Mouse (Mus musculus) MEL (cell line): ENCODE measurements around the gene Fhit.

Experiments
- CHD2 ChIP-seq: IDR thresholded peaks from 2 replicates; pipeline ENCODE4 v1.6.1; 2011; ENCODE audit warnings: low read length, improper control_type of control experiment
- CTCF ChIP-seq, 3 experiments: IDR thresholded peaks in 2 of 3; conservative IDR thresholded peaks in 1 of 3; 2 replicates each; pipeline ENCODE4 v1.5.1; 2011 to 2012; ENCODE audit warnings: low read length in 3 of 3, low read depth in 2 of 3, mild to moderate bottlenecking in 2 of 3, improper control_type of control experiment in 1 of 3, inconsistent platforms in 1 of 3, mixed read lengths in 1 of 3, moderate library complexity in 1 of 3; ENCODE audit not compliant: control insufficient read depth in 1 of 3, insufficient read depth in 1 of 3, poor library complexity in 1 of 3, severe bottlenecking in 1 of 3
- ELF1 ChIP-seq: IDR thresholded peaks from 2 replicates; pipeline ENCODE4 v1.6.1; 2014; ENCODE audit warnings: low read depth, mild to moderate bottlenecking, inconsistent platforms, low read length, improper control_type of control experiment, moderate library complexity
- EP300 ChIP-seq, 2 experiments: IDR thresholded peaks; 2 replicates each; pipeline ENCODE4 v1.6.1; 2011; ENCODE audit warnings: improper control_type of control experiment in 2 of 2, low read length in 2 of 2, low read depth in 1 of 2, mild to moderate bottlenecking in 1 of 2
- MAZ ChIP-seq: IDR thresholded peaks from 2 replicates; pipeline ENCODE4 v1.6.1; 2012; ENCODE audit warnings: low read depth, mild to moderate bottlenecking, inconsistent platforms, low read length, improper control_type of control experiment
- POLR2A ChIP-seq, 2 experiments: IDR thresholded peaks; 2 replicates each; pipeline ENCODE4 v1.6.1; 2011 to 2012; ENCODE audit warnings: low read length in 2 of 2, mild to moderate bottlenecking in 2 of 2, control low read depth in 1 of 2, improper control_type of control experiment in 1 of 2, low read depth in 1 of 2, moderate library complexity in 1 of 2; ENCODE audit not compliant: control insufficient read depth in 1 of 2, insufficient read depth in 1 of 2, poor library complexity in 1 of 2
- POLR2AphosphoS5 ChIP-seq: IDR thresholded peaks from 2 replicates; pipeline ENCODE4 v1.6.1; 2012; ENCODE audit warnings: low read depth, borderline replicate concordance, mild to moderate bottlenecking, inconsistent platforms, low read length, moderate library complexity, mixed read lengths
- RCOR1 ChIP-seq: IDR thresholded peaks from 2 replicates; pipeline ENCODE4 v1.6.1; 2012; ENCODE audit warnings: low read depth, mild to moderate bottlenecking, inconsistent platforms, low read length, improper control_type of control experiment
- UBTF ChIP-seq: IDR thresholded peaks from 2 replicates; pipeline ENCODE4 v1.6.1; 2012; ENCODE audit warnings: low read depth, mild to moderate bottlenecking, inconsistent platforms, low read length, improper control_type of control experiment, moderate library complexity, borderline replicate concordance; ENCODE audit not compliant: insufficient read depth
- ZC3H11A ChIP-seq: IDR thresholded peaks from 2 replicates; pipeline ENCODE4 v1.6.1; 2012; ENCODE audit warnings: low read depth, mild to moderate bottlenecking, inconsistent platforms, low read length, improper control_type of control experiment
- ZMIZ1 ChIP-seq: IDR thresholded peaks from 2 replicates; pipeline ENCODE4 v1.6.1; 2012; ENCODE audit warnings: low read depth, mild to moderate bottlenecking, inconsistent platforms, low read length, improper control_type of control experiment, moderate library complexity

DNA sequence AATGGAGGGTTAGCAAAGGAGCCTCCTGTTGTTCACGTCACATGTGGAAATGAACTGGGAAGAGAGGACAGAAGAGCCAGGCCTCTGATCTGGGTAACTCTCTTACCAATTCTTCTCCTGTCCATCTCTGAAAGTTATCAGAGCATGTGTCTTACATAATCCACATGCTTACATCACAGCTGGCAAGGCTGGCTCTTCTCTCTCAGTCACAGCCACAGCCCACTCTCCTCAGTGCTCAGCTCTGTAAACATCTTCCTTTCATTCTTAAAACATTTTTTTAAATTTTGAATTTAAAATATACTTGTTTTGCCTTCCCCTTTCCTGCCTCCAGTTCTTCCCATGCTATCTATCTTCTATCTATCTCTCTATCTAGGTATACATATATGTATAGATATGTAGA lies 1477.5 kb downstream of the Fhit start:
- TF ChIP-seq RCOR1 (no peak), UBTF (no peak), CTCF (IDR thresholded peaks at IDR 0.05 in 2 of 3, conservative IDR thresholded peaks at IDR 0.05 in 1 of 3; ENCODE audit: control insufficient read depth in 1 of 3, insufficient read depth in 1 of 3, low read depth in 2 of 3, low read length in 3 of 3, poor library complexity in 1 of 3, severe bottlenecking in 1 of 3) (no peak), MAZ (no peak), ZC3H11A (no peak), ZMIZ1 (no peak), EP300 (IDR thresholded peaks at IDR 0.05; ENCODE audit: low read depth in 1 of 2, low read length in 2 of 2) (no peak), ELF1 (no peak), POLR2A (IDR thresholded peaks at IDR 0.05; ENCODE audit: control insufficient read depth in 1 of 2, insufficient read depth in 1 of 2, low read depth in 1 of 2, low read length in 2 of 2, poor library complexity in 1 of 2) (no peak), POLR2AphosphoS5 (no peak), CHD2 (no peak)
